Mouse (Mus musculus): ENCODE measurements around the gene Il33.

Gene Il33

DNA sequence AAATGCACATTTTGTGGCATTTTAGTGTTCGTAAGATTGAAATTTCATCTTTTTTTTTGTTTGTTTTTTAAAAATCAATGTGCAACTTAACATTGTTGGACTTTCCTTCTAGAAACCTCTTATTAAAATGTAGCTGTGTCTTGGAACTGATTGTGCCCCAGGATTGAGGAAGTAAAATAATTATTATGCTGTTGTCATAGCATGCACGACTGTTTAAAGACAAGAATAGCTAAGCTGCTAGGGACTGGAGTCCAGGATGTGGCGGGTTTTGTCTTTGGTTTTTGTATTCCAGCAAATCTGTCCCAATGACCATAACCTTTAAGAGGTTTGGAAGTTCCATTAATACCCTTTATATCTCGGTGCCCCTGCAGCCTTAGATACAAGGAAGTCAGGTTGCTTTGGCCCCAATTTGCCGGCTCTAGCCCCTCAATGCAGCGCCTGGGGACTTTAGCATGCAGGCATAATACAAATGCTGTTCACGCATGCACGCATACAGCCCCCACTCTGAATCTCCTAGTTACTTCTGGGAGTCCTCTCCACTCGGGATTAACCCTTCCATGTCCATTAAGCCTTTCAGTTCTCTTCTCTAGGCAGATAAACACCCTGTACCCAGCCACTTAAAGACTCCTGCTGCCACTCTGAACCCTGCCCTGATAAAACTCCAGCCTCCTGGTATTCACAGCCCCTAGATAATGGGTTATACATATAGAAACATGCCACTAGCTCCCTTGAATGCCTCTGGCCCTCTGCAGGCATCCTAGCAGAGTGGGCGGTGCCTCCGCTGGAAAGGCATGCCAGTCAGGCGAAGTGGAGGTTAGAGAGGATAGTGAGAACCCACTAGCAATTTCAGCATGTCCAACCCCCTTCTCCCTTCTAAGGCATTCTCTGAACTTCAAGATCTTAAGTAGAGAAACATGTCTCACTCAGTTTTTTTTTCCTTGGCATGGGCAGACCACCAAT, 75.8 kb downstream of the Il33 start:
- no peak for DNase-seq

DNA sequence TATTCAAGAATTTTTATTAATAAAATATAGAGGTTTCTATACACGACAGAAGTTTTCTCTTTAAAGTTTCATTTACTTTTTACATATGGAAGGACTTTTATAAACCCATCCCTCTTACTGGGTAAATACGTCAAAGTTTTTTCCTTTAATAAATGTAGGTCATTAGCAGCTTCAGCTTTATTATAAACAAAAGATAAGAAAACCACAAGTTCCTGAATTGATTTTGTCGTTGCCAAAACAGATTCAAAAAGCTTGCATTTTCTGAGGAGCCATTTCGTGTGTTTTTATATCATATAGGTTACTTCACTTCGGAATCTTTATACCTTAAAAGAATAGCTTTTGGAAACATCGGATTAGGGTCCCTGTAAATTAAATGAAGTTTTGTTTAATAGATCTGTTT, 76.6 kb downstream of the Il33 start:
- DNase-seq: no peak

DNA sequence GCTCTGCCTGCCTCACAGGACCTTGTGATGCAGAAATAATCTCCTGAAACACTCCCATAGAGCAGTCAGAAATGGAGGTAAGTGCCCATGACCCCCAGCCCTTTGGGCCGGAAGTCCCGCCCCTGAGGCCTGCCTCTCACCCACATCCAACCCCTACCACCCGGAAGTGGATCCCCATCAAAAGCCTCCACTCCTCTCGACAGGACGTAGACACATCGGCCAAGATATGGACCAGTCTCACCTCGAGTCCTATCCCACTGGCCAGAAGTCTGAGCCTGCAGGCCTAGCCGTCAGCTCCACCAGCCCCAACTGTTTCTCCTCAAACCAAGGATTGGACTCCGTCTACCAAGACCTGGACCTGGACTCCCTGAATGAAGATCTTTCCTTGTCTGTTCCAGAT, 78.7 kb downstream of the Il33 start, which contains the start of gene Trpd52l3:
Trpd52l3 (plus strand) TSS at position 170 of the 400 bp plus-strand sequence.
- no peak for DNase-seq

DNA sequence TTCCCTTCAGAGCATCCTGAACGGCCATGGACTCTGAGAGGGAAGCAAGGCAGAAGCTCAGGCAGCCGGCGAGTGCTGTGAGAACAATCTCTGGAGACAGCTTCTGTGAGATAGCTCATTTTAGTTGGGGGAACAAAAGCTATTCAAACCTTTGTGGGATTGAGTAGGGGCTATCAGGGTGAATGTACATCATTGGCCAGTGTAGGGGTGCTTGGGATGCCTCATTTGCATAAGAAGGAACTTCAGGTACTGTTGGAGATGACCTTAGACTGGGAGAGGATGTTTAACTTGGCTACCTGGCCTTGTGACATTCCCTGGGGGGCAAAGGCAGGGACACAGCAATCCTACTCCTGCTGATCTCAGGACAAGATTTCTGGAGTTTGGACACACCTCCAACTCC, 81.5 kb downstream of the Il33 start:
- no peak for DNase-seq
